Mouse (Mus musculus) ES-Bruce4 (cell line): ENCODE data around the gene Mansc1. TPM values are rescaled to one million over a fixed set of nuclear protein-coding genes. Genes with fewer than 3 reads are reported as not detected.

Experiments used
- H3K27ac ChIP-seq: 2 replicates; pipeline ENCODE4 v1.5.1; 2012; ENCODE audit warnings: low read length, inconsistent platforms; ENCODE audit not compliant: insufficient read depth
- H3K27me3 ChIP-seq: 2 replicates; pipeline ENCODE4 v1.6.1; 2012; ENCODE audit warnings: mild to moderate bottlenecking, low read length, inconsistent platforms; ENCODE audit not compliant: control insufficient read depth, poor library complexity, insufficient read depth, severe bottlenecking
- H3K36me3 ChIP-seq: 2 replicates; pipeline ENCODE4 v1.6.1; 2012; ENCODE audit warnings: inconsistent platforms, mild to moderate bottlenecking, low read length, moderate library complexity; ENCODE audit not compliant: control insufficient read depth, poor library complexity, insufficient read depth, severe bottlenecking
- H3K4me1 ChIP-seq: one replicate; pipeline ENCODE4 v1.8.1; 2011; ENCODE audit warnings: low read length; ENCODE audit not compliant: control insufficient read depth, insufficient read depth
- H3K4me3 ChIP-seq: 2 replicates; pipeline ENCODE4 v1.5.1; 2011; ENCODE audit warnings: low read depth, mild to moderate bottlenecking, low read length
- H3K9ac ChIP-seq: 2 replicates; pipeline ENCODE4 v1.6.1; 2012; ENCODE audit warnings: low read depth, mild to moderate bottlenecking, inconsistent platforms; ENCODE audit not compliant: poor library complexity, severe bottlenecking
- H3K9me3 ChIP-seq: replicated peaks from 2 replicates; pipeline ENCODE4 v1.6.1; 2012; ENCODE audit warnings: mild to moderate bottlenecking, low read length, inconsistent platforms; ENCODE audit not compliant: control insufficient read depth, poor library complexity, insufficient read depth, severe bottlenecking
- CTCF ChIP-seq: IDR thresholded peaks from one replicate; pipeline ENCODE4 v1.8.1; 2011; ENCODE audit warnings: low read depth, low read length
- EP300 ChIP-seq: IDR thresholded peaks from 2 replicates; pipeline ENCODE4 v1.6.1; 2011; ENCODE audit warnings: low read depth, low read length; ENCODE audit not compliant: insufficient read depth
- POLR2A ChIP-seq: IDR thresholded peaks from one replicate; pipeline ENCODE4 v1.8.1; 2011; ENCODE audit warnings: low read length; ENCODE audit not compliant: insufficient read depth
- polyA plus RNA-seq: library from polyadenylated mRNA; stranded (reverse); fragments of >200 nt; gene quantifications from 2 replicates; pipeline ENCODE4 v1.2.4, GENCODE M21; 2011; ENCODE audit warnings: low read depth; ENCODE audit not compliant: missing spikeins, insufficient read depth, insufficient read length

The Mansc1 gene
- polyA plus RNA-seq, 1 experiment = 3.3 TPM

GRCm38 (mm10) chr6:134606540-134606939 is 25.7 kb downstream of the Mansc1 start:
- Histone ChIP-seq H3K9ac (no peak overlapping the region), H3K4me1 (no peaks in the 10 kb centered on the region), H3K27me3 (no peaks in the 10 kb centered on the region), H3K4me3 (no peak overlapping the region), H3K36me3 (no peaks in the 10 kb centered on the region), H3K9me3 (no peaks in the 10 kb centered on the region), H3K27ac (no peak overlapping the region)
- TF ChIP-seq CTCF (no peak), EP300 (no peak)

GRCm38 (mm10) chr6:134605196-134605595 is 27.1 kb downstream of the Mansc1 start:
- H3K27ac ChIP-seq = no peak overlapping the region
- H3K27me3 ChIP-seq = no peaks in the 10 kb centered on the region
- H3K4me3 ChIP-seq = no peak overlapping the region
- no peaks in the 10 kb centered on the region for H3K9me3 ChIP-seq
- no peaks in the 10 kb centered on the region for H3K4me1 ChIP-seq
- H3K36me3 ChIP-seq = no peaks in the 10 kb centered on the region
- H3K9ac ChIP-seq = no peak overlapping the region
- no peak for TF ChIP-seq EP300
- TF ChIP-seq POLR2A = no peak
- no peak for TF ChIP-seq CTCF

GRCm38 (mm10) chr6:134602371-134603003 is 29.8 kb downstream of the Mansc1 start:
- no peak overlapping the region for H3K9ac ChIP-seq
- no peaks in the 10 kb centered on the region for H3K27me3 ChIP-seq
- no peaks in the 10 kb centered on the region for H3K4me1 ChIP-seq
- H3K4me3 ChIP-seq = no peak overlapping the region
- no peaks in the 10 kb centered on the region for H3K36me3 ChIP-seq
- no peak for TF ChIP-seq POLR2A
- no peak for TF ChIP-seq CTCF
- TF ChIP-seq EP300 = no peak
- H3K9me3 ChIP-seq = no peaks in the 10 kb centered on the region
- no peak overlapping the region for H3K27ac ChIP-seq

GRCm38 (mm10) chr6:134601766-134602165 is 30.5 kb downstream of the Mansc1 start:
- no peaks in the 10 kb centered on the region for H3K9me3 ChIP-seq
- no peaks in the 10 kb centered on the region for H3K27me3 ChIP-seq
- no peak overlapping the region for H3K27ac ChIP-seq
- TF ChIP-seq POLR2A = no peak
- H3K9ac ChIP-seq = no peak overlapping the region
- no peak overlapping the region for H3K4me3 ChIP-seq
- H3K4me1 ChIP-seq = no peaks in the 10 kb centered on the region
- no peaks in the 10 kb centered on the region for H3K36me3 ChIP-seq

GRCm38 (mm10) chr6:134601130-134601529 is 31.2 kb downstream of the Mansc1 start:
- Histone ChIP-seq H3K36me3 (no peaks in the 10 kb centered on the region), H3K27me3 (no peaks in the 10 kb centered on the region), H3K4me3 (no peak overlapping the region), H3K27ac (no peak overlapping the region), H3K9me3 (no peaks in the 10 kb centered on the region), H3K9ac (no peak overlapping the region), H3K4me1 (no peaks in the 10 kb centered on the region)
- TF ChIP-seq EP300 = no peak
- no peak for TF ChIP-seq POLR2A
- no peak for TF ChIP-seq CTCF

GRCm38 (mm10) chr6:134599239-134599638 is 33.0 kb downstream of the Mansc1 start:
- Histone ChIP-seq H3K4me3 (no peak overlapping the region), H3K9me3 (no peaks in the 10 kb centered on the region), H3K27ac (no peak overlapping the region), H3K27me3 (no peaks in the 10 kb centered on the region), H3K9ac (no peak overlapping the region), H3K36me3 (no peaks in the 10 kb centered on the region), H3K4me1 (no peaks in the 10 kb centered on the region)
- TF ChIP-seq EP300 (no peak), POLR2A (no peak), CTCF (no peak)
